Mouse (Mus musculus) layer of hippocampus, adult 2 months (tissue): ENCODE measurements at regions not wholly inside any gene's neighbourhood (a gene's known extent, or its start where the extent isn't known, plus 50 kb on each side); places are given as distances from the start of the nearest gene placed in this dataset.

ENCODE experiments used
- DNase-seq, 2 experiments: peaks; one replicate each; pipeline ENCODE4 v3.0.0; 2022; ENCODE audit warnings: low spot score in 2 of 2
- H3K27ac ChIP-seq: fragments of 200-600 bp; 2 replicates; pipeline ENCODE4 v1.8.1; 2022
- H3K4me3 ChIP-seq: fragments of 200-600 bp; 2 replicates; pipeline ENCODE4 v1.8.1; 2022; ENCODE audit warnings: mild to moderate bottlenecking
- CTCF ChIP-seq: fragments of 200-600 bp; conservative IDR thresholded peaks from 2 replicates; pipeline ENCODE4 v1.8.1; 2022; ENCODE audit warnings: antibody characterized with exemption, mild to moderate bottlenecking, moderate library complexity

GRCm38 (mm10) chr1:122273579-122273978 lies 705.8 kb upstream of the Ddx18 start:
- no peak for TF ChIP-seq CTCF
- no peak for DNase-seq
- no peak overlapping the region for H3K27ac ChIP-seq
- H3K4me3 ChIP-seq = no peak overlapping the region

- Histone ChIP-seq H3K27ac (no peak overlapping the region), H3K4me3 (no peak overlapping the region)
- TF ChIP-seq CTCF = no peak
- DNase-seq = no peak
Measured at GRCm38 (mm10) chr1:122243031-122243430, 675.2 kb upstream of the Ddx18 start.

GRCm38 (mm10) chr1:122241511-122241910 lies 673.7 kb upstream of the Ddx18 start:
- DNase-seq = no peak
- Histone ChIP-seq H3K4me3 (no peak overlapping the region), H3K27ac (no peak overlapping the region)
- no peak for TF ChIP-seq CTCF

- no peak overlapping the region for H3K27ac ChIP-seq
- no peak overlapping the region for H3K4me3 ChIP-seq
- no peak for TF ChIP-seq CTCF
- DNase-seq = no peak
Measured at GRCm38 (mm10) chr1:122230442-122230841, 662.7 kb upstream of the Ddx18 start.

GRCm38 (mm10) chr1:122212484-122212883 lies 644.7 kb upstream of the Ddx18 start:
- H3K27ac ChIP-seq = no peak overlapping the region
- DNase-seq = peak in 1 of 2 experiments; percentile 34
- no peak overlapping the region for H3K4me3 ChIP-seq
- no peak for TF ChIP-seq CTCF

GRCm38 (mm10) chr1:122208619-122209018 lies 640.8 kb upstream of the Ddx18 start:
- no peak for DNase-seq
- Histone ChIP-seq H3K27ac (no peak overlapping the region), H3K4me3 (no peak overlapping the region)
- TF ChIP-seq CTCF = no peak

GRCm38 (mm10) chr1:122169547-122169946 lies 601.8 kb upstream of the Ddx18 start:
- peak; percentile 43 for TF ChIP-seq CTCF
- no peak overlapping the region for H3K27ac ChIP-seq
- no peak for DNase-seq
- H3K4me3 ChIP-seq = no peak overlapping the region

GRCm38 (mm10) chr1:122161798-122162197 lies 594.0 kb upstream of the Ddx18 start:
- no peak for DNase-seq

GRCm38 (mm10) chr1:122141362-122141761 lies 573.6 kb upstream of the Ddx18 start:
- DNase-seq = peak in 1 of 2 experiments; percentile 13
- Histone ChIP-seq H3K27ac (no peak overlapping the region), H3K4me3 (no peak overlapping the region)
- TF ChIP-seq CTCF = no peak

More at GRCm38 (mm10) chr1:122161798-122162197, 594.0 kb upstream of the Ddx18 start:
- no peak for TF ChIP-seq CTCF
- no peak overlapping the region for H3K27ac ChIP-seq
- H3K4me3 ChIP-seq = no peak overlapping the region

- H3K4me3 ChIP-seq = no peak overlapping the region
- no peak overlapping the region for H3K27ac ChIP-seq
- DNase-seq = no peak
- TF ChIP-seq CTCF = no peak
Measured at GRCm38 (mm10) chr1:122123954-122124353, 556.2 kb upstream of the Ddx18 start.

GRCm38 (mm10) chr1:122095726-122096125 lies 527.9 kb upstream of the Ddx18 start:
- DNase-seq = no peak
- Histone ChIP-seq H3K4me3 (no peak overlapping the region), H3K27ac (no peak overlapping the region)
- TF ChIP-seq CTCF = no peak

- Histone ChIP-seq H3K4me3 (no peak overlapping the region), H3K27ac (no peak overlapping the region)
- DNase-seq = no peak
- TF ChIP-seq CTCF = no peak
Measured at GRCm38 (mm10) chr1:122082481-122082880, 514.7 kb upstream of the Ddx18 start.

- no peak for DNase-seq
- H3K27ac ChIP-seq = no peak overlapping the region
- no peak overlapping the region for H3K4me3 ChIP-seq
- no peak for TF ChIP-seq CTCF
Measured at GRCm38 (mm10) chr1:122076085-122076484, 508.3 kb upstream of the Ddx18 start.

GRCm38 (mm10) chr1:122055146-122055545 lies 487.4 kb upstream of the Ddx18 start:
- no peak overlapping the region for H3K4me3 ChIP-seq
- no peak for DNase-seq
- TF ChIP-seq CTCF = peak; percentile 55
- H3K27ac ChIP-seq = no peak overlapping the region
